Mouse (Mus musculus) heart, adult 10 weeks (tissue): ENCODE measurements around the gene Fam122c. TPM values are rescaled to one million over a fixed set of nuclear protein-coding genes. Genes with fewer than 3 reads are reported as not detected.

ENCODE experiments used
- polyA plus RNA-seq: library from polyadenylated mRNA; stranded (reverse); fragments of 350-450 nt; fragmentation: Illumina TruSeq; extraction: RNeasy Lipid Tissue Mini Kit (QIAGEN cat#74804); gene quantifications from one replicate; pipeline ENCODE4 v1.2.3, GENCODE M21; 2014; ENCODE audit warnings: low read depth, low replicate concordance

Fam122c gene
- not detected for polyA plus RNA-seq

DNA sequence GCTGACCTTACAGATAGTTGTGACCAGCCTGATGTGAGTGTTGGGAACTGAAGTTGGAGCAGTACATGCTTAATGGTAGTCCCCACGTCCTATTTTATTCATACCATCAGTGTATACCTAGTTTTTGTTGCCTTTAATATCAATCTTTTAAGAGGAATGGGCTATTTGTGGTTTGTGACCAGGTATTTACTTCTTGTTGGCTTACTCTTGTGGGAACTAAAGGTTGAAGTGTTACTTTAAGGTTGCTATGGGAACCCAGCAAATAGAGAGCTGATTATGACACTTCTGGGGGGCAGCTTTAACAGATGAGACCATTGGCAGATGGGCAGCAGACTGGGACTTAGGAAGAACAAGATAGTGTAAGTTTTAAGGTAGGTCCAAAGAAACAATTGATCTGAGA, at the start of gene Fam122c:
TSS of gene Fam122c (plus strand) at position 301 of the 400 bp plus-strand sequence.

DNA sequence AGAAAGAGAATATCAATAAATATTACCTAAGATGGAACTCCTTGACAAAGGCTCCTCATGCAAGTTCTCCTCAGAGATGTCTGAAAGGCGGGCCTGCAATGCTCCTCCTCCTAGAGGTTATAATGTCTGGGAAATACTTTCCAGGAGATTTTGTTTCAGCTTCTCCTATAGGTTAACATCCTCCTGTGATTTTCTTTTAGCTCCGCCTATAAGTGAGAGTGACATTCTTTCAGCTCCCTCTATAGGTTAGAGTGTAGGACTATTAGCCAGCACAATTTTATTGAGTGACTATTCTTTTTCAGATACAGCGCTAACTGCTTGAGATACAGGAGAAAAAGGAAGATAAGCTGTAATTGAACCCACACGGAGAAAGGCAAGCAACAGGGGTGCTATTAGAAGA, 33.2 kb upstream of the Fam122c start, which contains the start of gene Plac1:
TSS of gene Plac1 (minus strand) at position 101 of the 400 bp plus-strand sequence.

DNA sequence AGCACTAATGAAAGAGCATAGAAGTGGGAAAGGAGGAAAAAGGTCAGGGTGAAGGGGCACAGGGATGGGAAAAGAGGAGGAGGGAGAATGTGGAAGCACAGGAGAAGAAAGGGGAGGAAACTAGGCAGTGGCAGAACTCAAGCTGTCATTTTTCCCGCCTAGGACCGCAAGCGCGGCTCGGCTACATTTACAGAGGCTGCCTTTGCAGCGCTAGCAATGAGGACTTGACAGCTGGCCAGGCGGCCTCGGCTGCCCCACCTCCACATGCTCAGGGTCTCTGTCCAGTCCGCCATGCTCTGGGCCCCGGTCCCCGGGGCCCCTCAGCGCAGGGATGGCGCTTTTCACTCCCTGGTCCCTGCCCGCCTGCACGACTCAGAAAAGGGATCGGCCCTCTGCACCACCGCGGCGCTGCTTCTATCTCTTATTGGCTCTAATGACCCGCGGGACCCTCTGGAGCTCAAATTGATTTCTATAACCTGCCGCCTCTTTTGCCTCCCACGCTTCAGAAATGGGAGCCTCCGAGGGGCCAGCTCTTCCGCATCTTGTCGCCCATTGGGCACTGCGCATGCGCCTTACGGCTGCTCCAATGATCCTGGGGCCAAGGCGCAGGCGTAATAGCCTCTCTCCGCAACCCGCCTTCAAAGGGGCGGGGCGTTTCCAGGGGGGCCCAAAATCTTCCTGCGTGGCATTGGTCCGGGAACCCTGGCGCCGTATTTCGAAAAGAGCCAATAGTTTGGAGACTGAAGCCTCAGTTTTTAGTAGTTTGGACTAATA, 3.7 kb upstream of the Fam122c start, which contains the start of gene Fam122b:
TSS of gene Fam122b (minus strand) at position 517 of the 774 bp plus-strand sequence.

DNA sequence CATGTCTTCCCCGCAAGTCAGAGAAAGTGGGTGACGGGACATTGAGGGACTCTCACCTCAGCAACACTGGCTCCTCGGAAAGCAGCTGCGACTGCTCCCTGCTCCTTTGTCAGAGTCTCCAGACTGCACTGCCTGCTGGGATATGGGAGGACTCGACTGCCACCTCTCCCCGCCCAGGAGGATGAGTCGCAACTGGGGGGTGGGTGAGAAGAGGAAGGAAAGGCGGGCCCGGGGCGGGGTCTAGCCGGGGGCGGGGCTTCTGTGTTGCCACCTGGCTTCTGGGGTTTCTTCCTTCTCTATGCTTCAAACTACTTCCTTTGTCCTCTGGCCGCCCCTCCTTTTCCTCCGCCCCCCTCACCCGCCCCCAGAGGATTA, 97.1 kb downstream of the Fam122c start, which contains the start of gene Mospd1:
TSS of gene Mospd1 (minus strand) at position 137 of the 375 bp plus-strand sequence.

Other genes with a start within 250 kb of the Fam122c start
- not detected for gene Plac1, start 33.3 kb upstream of the Fam122c start, polyA plus RNA-seq
- gene Fam122b, start 3.6 kb upstream of the Fam122c start, polyA plus RNA-seq = 5.1 TPM
- 46.8 TPM for gene Mospd1, start 97.1 kb downstream of the Fam122c start, polyA plus RNA-seq
- gene Etd, start 161.5 kb downstream of the Fam122c start, polyA plus RNA-seq = not detected